Mouse (Mus musculus) MEL (cell line): Measurements from ENCODE around the gene Ccdc122. TPM values are rescaled to one million over a fixed set of nuclear protein-coding genes. Genes with fewer than 3 reads are reported as not detected.

Experiments
- DNase-seq: peaks from one replicate; pipeline ENCODE4 v3.0.0; 2011; ENCODE audit warnings: low read depth, low spot score
- H3K27ac ChIP-seq: 2 replicates; pipeline ENCODE4 v1.5.1; 2012; ENCODE audit warnings: low read depth, mild to moderate bottlenecking, control low read depth, low read length, moderate library complexity; ENCODE audit not compliant: control insufficient read depth
- H3K27me3 ChIP-seq, 2 experiments: fragments of 150-350 bp in 1 of 2; sonication (generic) in 1 of 2; 2 replicates each; pipeline ENCODE4 v1.6.1; 2012; ENCODE audit warnings: low read length in 2 of 2, mild to moderate bottlenecking in 2 of 2, improper control_type of control experiment in 1 of 2, moderate library complexity in 1 of 2; ENCODE audit not compliant: insufficient read depth in 2 of 2, control insufficient read depth in 1 of 2
- H3K36me3 ChIP-seq, 2 experiments: 2 replicates each; pipeline ENCODE4 v1.6.1; 2012 to 2014; ENCODE audit warnings: low read length in 2 of 2, improper control_type of control experiment in 1 of 2, inconsistent platforms in 1 of 2, mild to moderate bottlenecking in 1 of 2; ENCODE audit not compliant: insufficient read depth in 2 of 2, control insufficient read depth in 1 of 2
- H3K4me1 ChIP-seq, 2 experiments: fragments of 150-350 bp in 1 of 2; sonication (generic) in 1 of 2; 2 replicates each; pipeline ENCODE4 v1.6.1; 2012; ENCODE audit warnings: low read length in 2 of 2, improper control_type of control experiment in 1 of 2, mild to moderate bottlenecking in 1 of 2; ENCODE audit not compliant: insufficient read depth in 2 of 2, control insufficient read depth in 1 of 2
- H3K4me3 ChIP-seq, 2 experiments: fragments of 150-350 bp in 1 of 2; sonication (generic) in 1 of 2; 2 replicates each; pipeline ENCODE4 v1.5.1; 2012; ENCODE audit warnings: low read depth in 2 of 2, low read length in 2 of 2, mild to moderate bottlenecking in 2 of 2, moderate library complexity in 2 of 2, control low read depth in 1 of 2, improper control_type of control experiment in 1 of 2; ENCODE audit not compliant: control insufficient read depth in 1 of 2, insufficient read depth in 1 of 2
- H3K79me2 ChIP-seq: 2 replicates; pipeline ENCODE4 v1.6.1; 2012; ENCODE audit warnings: mild to moderate bottlenecking, low read length, moderate library complexity; ENCODE audit not compliant: control insufficient read depth, poor library complexity, insufficient read depth
- H3K9ac ChIP-seq: 2 replicates; pipeline ENCODE4 v1.6.1; 2012; ENCODE audit warnings: low read depth, mild to moderate bottlenecking, control low read depth, low read length, moderate library complexity; ENCODE audit not compliant: control insufficient read depth, poor library complexity, severe bottlenecking
- H3K9me3 ChIP-seq: fragments of 150-350 bp; sonication (generic); replicated peaks from 2 replicates; pipeline ENCODE4 v1.6.1; 2012; ENCODE audit warnings: mild to moderate bottlenecking, low read length, improper control_type of control experiment, moderate library complexity; ENCODE audit not compliant: insufficient read depth
- CHD1 ChIP-seq: IDR thresholded peaks from 2 replicates; pipeline ENCODE4 v1.6.1; 2012; ENCODE audit warnings: low read depth, mild to moderate bottlenecking, inconsistent platforms, low read length, improper control_type of control experiment
- ETS1 ChIP-seq: IDR thresholded peaks from 2 replicates; pipeline ENCODE4 v1.6.1; 2012; ENCODE audit warnings: low read depth, mild to moderate bottlenecking, inconsistent platforms, low read length, improper control_type of control experiment, moderate library complexity
- GABPA ChIP-seq: IDR thresholded peaks from 2 replicates; pipeline ENCODE4 v1.6.1; 2012; ENCODE audit warnings: low read depth, mild to moderate bottlenecking, inconsistent platforms, low read length, improper control_type of control experiment, moderate library complexity
- GATA1 ChIP-seq: IDR thresholded peaks from 2 replicates; pipeline ENCODE4 v1.6.1; 2011; ENCODE audit warnings: low read depth, low read length, improper control_type of control experiment
- HCFC1 ChIP-seq: IDR thresholded peaks from 2 replicates; pipeline ENCODE4 v1.6.1; 2012; ENCODE audit warnings: low read depth, mild to moderate bottlenecking, inconsistent platforms, low read length, improper control_type of control experiment, moderate library complexity
- KAT2A ChIP-seq: conservative IDR thresholded peaks from 2 replicates; pipeline ENCODE4 v1.6.1; 2012; ENCODE audit warnings: low read depth, low read length, improper control_type of control experiment, inconsistent platforms
- MAFK ChIP-seq: IDR thresholded peaks from 2 replicates; pipeline ENCODE4 v1.6.1; 2011; ENCODE audit warnings: low read depth, mild to moderate bottlenecking, low read length, improper control_type of control experiment, borderline replicate concordance
- MEF2A ChIP-seq: IDR thresholded peaks from 2 replicates; pipeline ENCODE4 v1.6.1; 2014; ENCODE audit warnings: low read depth, mild to moderate bottlenecking, inconsistent platforms, low read length, improper control_type of control experiment; ENCODE audit not compliant: poor library complexity, insufficient replicate concordance, severe bottlenecking; ENCODE audit errors: extremely low read depth
- MXI1 ChIP-seq: IDR thresholded peaks from 2 replicates; pipeline ENCODE4 v1.6.1; 2011; ENCODE audit warnings: mild to moderate bottlenecking, low read depth, low read length, improper control_type of control experiment
- MYB ChIP-seq: IDR thresholded peaks from 2 replicates; pipeline ENCODE4 v1.6.1; 2011; ENCODE audit warnings: mild to moderate bottlenecking, low read depth, low read length, improper control_type of control experiment
- POLR2A ChIP-seq, 2 experiments: IDR thresholded peaks; 2 replicates each; pipeline ENCODE4 v1.6.1; 2011 to 2012; ENCODE audit warnings: low read length in 2 of 2, mild to moderate bottlenecking in 2 of 2, control low read depth in 1 of 2, improper control_type of control experiment in 1 of 2, low read depth in 1 of 2, moderate library complexity in 1 of 2; ENCODE audit not compliant: control insufficient read depth in 1 of 2, insufficient read depth in 1 of 2, poor library complexity in 1 of 2
- POLR2AphosphoS2 ChIP-seq: IDR thresholded peaks from 2 replicates; pipeline ENCODE4 v1.6.1; 2011; ENCODE audit warnings: low read length, improper control_type of control experiment
- POLR2AphosphoS5 ChIP-seq: IDR thresholded peaks from 2 replicates; pipeline ENCODE4 v1.6.1; 2012; ENCODE audit warnings: low read depth, borderline replicate concordance, mild to moderate bottlenecking, inconsistent platforms, low read length, moderate library complexity, mixed read lengths
- SIN3A ChIP-seq: IDR thresholded peaks from 2 replicates; pipeline ENCODE4 v1.6.1; 2012; ENCODE audit warnings: low read length, improper control_type of control experiment, inconsistent platforms
- TCF12 ChIP-seq: IDR thresholded peaks from 2 replicates; pipeline ENCODE4 v1.6.1; 2014; ENCODE audit warnings: low read depth, mild to moderate bottlenecking, inconsistent platforms, low read length, improper control_type of control experiment, moderate library complexity
- UBTF ChIP-seq: IDR thresholded peaks from 2 replicates; pipeline ENCODE4 v1.6.1; 2012; ENCODE audit warnings: low read depth, mild to moderate bottlenecking, inconsistent platforms, low read length, improper control_type of control experiment, moderate library complexity, borderline replicate concordance; ENCODE audit not compliant: insufficient read depth
- USF1 ChIP-seq: IDR thresholded peaks from 2 replicates; pipeline ENCODE4 v1.6.1; 2014; ENCODE audit warnings: low read depth, mild to moderate bottlenecking, inconsistent platforms, low read length, improper control_type of control experiment, moderate library complexity
- USF2 ChIP-seq, 2 experiments: IDR thresholded peaks; 2 replicates each; pipeline ENCODE4 v1.6.1; 2011 to 2012; ENCODE audit warnings: improper control_type of control experiment in 2 of 2, low read length in 2 of 2, borderline replicate concordance in 1 of 2, inconsistent platforms in 1 of 2, low read depth in 1 of 2, mild to moderate bottlenecking in 1 of 2; ENCODE audit not compliant: insufficient read depth in 1 of 2
- ZC3H11A ChIP-seq: IDR thresholded peaks from 2 replicates; pipeline ENCODE4 v1.6.1; 2012; ENCODE audit warnings: low read depth, mild to moderate bottlenecking, inconsistent platforms, low read length, improper control_type of control experiment
- ZKSCAN1 ChIP-seq: IDR thresholded peaks from 2 replicates; pipeline ENCODE4 v1.6.1; 2012; ENCODE audit warnings: low read depth, mild to moderate bottlenecking, inconsistent platforms, low read length, improper control_type of control experiment, moderate library complexity
- ZNF384 ChIP-seq: IDR thresholded peaks from 2 replicates; pipeline ENCODE4 v1.6.1; 2012; ENCODE audit warnings: low read depth, mild to moderate bottlenecking, inconsistent platforms, low read length, improper control_type of control experiment
- polyA plus RNA-seq, 2 experiments: library from polyadenylated mRNA; stranded (reverse) in 1 of 2; unstranded in 1 of 2; fragments of >175 nt in 1 of 2; fragments of >200 nt in 1 of 2; gene quantifications; 2 replicates each; pipeline versions ENCODE4 v1.2.1 to v1.2.4; 2012; ENCODE audit warnings: low replicate concordance in 2 of 2, low read depth in 1 of 2; ENCODE audit not compliant: insufficient read length in 2 of 2, insufficient read depth in 1 of 2, missing spikeins in 1 of 2
- total RNA-seq: library from RNA; depleted of rRNA; stranded (reverse); fragments of 300-350 nt; gene quantifications from 2 replicates; pipeline ENCODE4 v1.2.3, GENCODE M21; 2012

The Ccdc122 gene
- total and polyA plus RNA-seq, 3 experiments: not detected

GRCm38 (mm10) chr14:77145103-77145502 is 108.5 kb downstream of the Ccdc122 start:
- H3K27me3 ChIP-seq: no peaks in the 10 kb centered on the region
- H3K9me3 ChIP-seq: no peaks in the 10 kb centered on the region
- H3K27ac ChIP-seq: no peak overlapping the region
- TF ChIP-seq SIN3A (no peak), USF2 (IDR thresholded peaks at IDR 0.05; ENCODE audit: borderline replicate concordance in 1 of 2, insufficient read depth in 1 of 2, low read depth in 1 of 2, low read length in 2 of 2) (no peak), POLR2AphosphoS5 (no peak), POLR2A (IDR thresholded peaks at IDR 0.05; ENCODE audit: control insufficient read depth in 1 of 2, insufficient read depth in 1 of 2, low read depth in 1 of 2, low read length in 2 of 2, poor library complexity in 1 of 2) (no peak), MAFK (no peak), KAT2A (no peak), USF1 (no peak), ZC3H11A (no peak), MYB (no peak), GATA1 (no peak), ZNF384 (no peak), CHD1 (no peak), TCF12 (no peak), GABPA (no peak), MEF2A (no peak), UBTF (no peak)
- TF ChIP-seq, all 39 proteins: peak for 0
- no peak overlapping the region for H3K4me3 ChIP-seq
- no peak overlapping the region for H3K9ac ChIP-seq
- no peak for DNase-seq
- no peaks in the 10 kb centered on the region for H3K36me3 ChIP-seq
- H3K79me2 ChIP-seq: no peaks in the 10 kb centered on the region
- H3K4me1 ChIP-seq: no peaks in the 10 kb centered on the region

GRCm38 (mm10) chr14:77147635-77148034 is 111.1 kb downstream of the Ccdc122 start:
- Histone ChIP-seq H3K27ac (no peak overlapping the region), H3K9me3 (no peaks in the 10 kb centered on the region), H3K27me3 (no peaks in the 10 kb centered on the region), H3K79me2 (no peaks in the 10 kb centered on the region), H3K4me3 (no peak overlapping the region), H3K9ac (no peak overlapping the region), H3K36me3 (no peaks in the 10 kb centered on the region), H3K4me1 (no peaks in the 10 kb centered on the region)
- DNase-seq: no peak
- no peak for TF ChIP-seq POLR2AphosphoS5
- no peak for TF ChIP-seq GABPA
- TF ChIP-seq MXI1: no peak
- TF ChIP-seq ETS1: no peak
- no peak for TF ChIP-seq ZC3H11A
- no peak for TF ChIP-seq TCF12
- TF ChIP-seq POLR2AphosphoS2: no peak
- TF ChIP-seq ZKSCAN1: no peak
- no peak for TF ChIP-seq HCFC1
